Comparison of ENCODE assay signal across 9 mouse cellular contexts in genomic region chr12:72973161-72973560, GRCm38 (mm10). TPM values are rescaled to one million over a fixed set of nuclear protein-coding genes. Genes with fewer than 3 reads are reported as not detected.
DNase-seq lines count a peak whose midpoint lies in the region; ATAC-seq and TF ChIP-seq lines count a peak whose summit lies in the region.
"Had no signal": no experiment of that assay in that cellular context is flagged by ENCODE, and none has a peak within 500 bp of the region (broad histone marks: within the 10 kb centered on the region; RNA-seq: fewer than 3 reads in every experiment).

No protein-coding gene starts in this region.

- H3K27me3 ChIP-seq in Patski, result peaks cover 35% of the 10 kb centered on the region

- POLR2A ChIA-PET in Patski (lab: Charles Lee), result no interaction called here

- CTCF ChIA-PET in Patski (lab: Charles Lee), result interaction anchor here (1.6 kb wide), 1 partner anchor 124 kb away, joined by 4 read pairs; no protein-coding TSS in a partner anchor

- DNase-seq in heart, adult 18-20 months, result peak; percentile 42 to 76
- no peak for DNase-seq in heart, postnatal 25 days (ENCODE audit: low spot score)
- DNase-seq in 3T3-L1 (ENCODE audit: low read depth, low spot score) (peak; percentile 77), Patski (ENCODE audit: low read depth, low spot score) (no peak)
- peak; percentile 23 for DNase-seq in embryo, embryonic 11.5 days (ENCODE audit: low read depth, low spot score)
- DNase-seq in layer of hippocampus, adult 18-20 months (ENCODE audit: low spot score in 2 of 2), result peak; percentile 24 to 73
- DNase-seq in lung, postnatal 14 days, result peak; percentile 59
- DNase-seq in yolk sac, embryonic 10.5 days (ENCODE audit: low spot score), result peak; percentile 5

- peak; percentile 68 for TF ChIP-seq CTCF in Patski (IDR thresholded peaks at IDR 0.05)

- in situ Hi-C loops in Patski (cut with MboI; ENCODE audit: low pct_unique_long_range_greater_than_20kb), result loop anchor here (10.0 kb wide), 2 partner anchors 278 to 508 kb away; no protein-coding TSS in a partner anchor

- intact Hi-C loops in heart, postnatal 25 days (cut with DNase I), result loop anchor here (2.0 to 10.0 kb wide), 4 partner anchors 124 to 456 kb away; no protein-coding TSS in a partner anchor

- no peak for ATAC-seq in Patski

RNA-seq across cellular contexts. Expression of gene 4930447C04Rik, which starts 32.6 kb away (rescaled TPM):
- 1 to 10 TPM in 1 of 2 experiments, under 1 TPM in 1; 0.62 to 1.0 TPM for total RNA-seq in heart, adult 18-20 months (2021)
- total RNA-seq in heart, postnatal 25 days (2021), result under 1 TPM; 0.28 to 0.55 TPM
- polyA plus RNA-seq in Patski (2021), result not detected
- 1 to 10 TPM; 4.0 to 5.9 TPM for total RNA-seq in layer of hippocampus, adult 18-20 months (2021)

RNA-seq across cellular contexts. Expression of gene Six6, which starts 33.5 kb away (rescaled TPM):
- not detected for total RNA-seq in heart, adult 18-20 months (2021)
- not detected for total RNA-seq in heart, postnatal 25 days (2021)
- not detected for polyA plus RNA-seq in Patski (2021)
- not detected for total RNA-seq in layer of hippocampus, adult 18-20 months (2021)
- total RNA-seq: layer of hippocampus, postnatal 36 days had no signal

Comparison
In these comparisons a context has a peak if more than half of its experiments do, and no peak if none do; other contexts are left out.
1. DNase-seq: peak in heart, adult 18-20 months (2 of 2), 3T3-L1 (single experiment), embryo, embryonic 11.5 days (single experiment), layer of hippocampus, adult 18-20 months (2 of 2), lung, postnatal 14 days (single experiment) and yolk sac, embryonic 10.5 days (single experiment); none in heart, postnatal 25 days (single experiment) and Patski (single experiment).